Mouse (Mus musculus) embryonic facial prominence, embryonic 13.5 days (tissue): ENCODE measurements around the gene Alkbh6. TPM values are rescaled to one million over a fixed set of nuclear protein-coding genes. Genes with fewer than 3 reads are reported as not detected.

Experiments
- ATAC-seq: fragments of 200-750 bp; cut with Nextera tagmentation; 2 replicates; pipeline ENCODE4 v1.8.0; 2017; ENCODE audit warnings: low read depth; ENCODE audit not compliant: insufficient number of reproducible peaks, insufficient read depth, low FRiP score, low TSS enrichment
- H3K27ac ChIP-seq: fragments of 300-500 bp; sonication (generic); 2 replicates; pipeline ENCODE4 v1.5.1; 2015; ENCODE audit warnings: moderate library complexity, mild to moderate bottlenecking, inconsistent platforms
- H3K27me3 ChIP-seq: fragments of 300-500 bp; sonication (generic); 2 replicates; pipeline ENCODE4 v1.6.1; 2015; ENCODE audit warnings: mild to moderate bottlenecking, inconsistent platforms
- H3K36me3 ChIP-seq: fragments of 300-500 bp; sonication (generic); 2 replicates; pipeline ENCODE4 v1.6.1; 2015; ENCODE audit warnings: mild to moderate bottlenecking, inconsistent platforms
- H3K4me1 ChIP-seq: fragments of 300-500 bp; sonication (generic); 2 replicates; pipeline ENCODE4 v1.6.1; 2015; ENCODE audit warnings: inconsistent platforms
- H3K4me2 ChIP-seq: fragments of 300-500 bp; sonication (generic); 2 replicates; pipeline ENCODE4 v1.6.1; 2015; ENCODE audit warnings: moderate library complexity, mild to moderate bottlenecking, inconsistent platforms
- H3K4me3 ChIP-seq: fragments of 300-500 bp; sonication (generic); 2 replicates; pipeline ENCODE4 v1.5.1; 2015; ENCODE audit warnings: mild to moderate bottlenecking, inconsistent platforms
- H3K9ac ChIP-seq: fragments of 300-500 bp; sonication (generic); 2 replicates; pipeline ENCODE4 v1.6.1; 2015; ENCODE audit warnings: mild to moderate bottlenecking, inconsistent platforms
- H3K9me3 ChIP-seq: fragments of 300-500 bp; sonication (generic); 2 replicates; pipeline ENCODE4 v1.6.1; 2016; ENCODE audit warnings: inconsistent platforms
- WGBS: fragments of 180-500 bp; shearing (Covaris S2); methylation state at CpG from one replicate; pipeline ENCODE4 v1.1.7; 2015; ENCODE audit warnings: mixed read lengths; 5-methylcytosine and 5-hydroxymethylcytosine counted together
- polyA plus RNA-seq: library from polyadenylated mRNA; unstranded; fragments of >200 nt; fragmentation: Nextera tagmentation; extraction: Ambion mirVana; gene quantifications from 2 replicates; pipeline ENCODE4 v1.2.1, GENCODE M21; 2015

Gene Alkbh6
- polyA plus RNA-seq, 1 experiment from 2014 or later = 104 TPM

DNA sequence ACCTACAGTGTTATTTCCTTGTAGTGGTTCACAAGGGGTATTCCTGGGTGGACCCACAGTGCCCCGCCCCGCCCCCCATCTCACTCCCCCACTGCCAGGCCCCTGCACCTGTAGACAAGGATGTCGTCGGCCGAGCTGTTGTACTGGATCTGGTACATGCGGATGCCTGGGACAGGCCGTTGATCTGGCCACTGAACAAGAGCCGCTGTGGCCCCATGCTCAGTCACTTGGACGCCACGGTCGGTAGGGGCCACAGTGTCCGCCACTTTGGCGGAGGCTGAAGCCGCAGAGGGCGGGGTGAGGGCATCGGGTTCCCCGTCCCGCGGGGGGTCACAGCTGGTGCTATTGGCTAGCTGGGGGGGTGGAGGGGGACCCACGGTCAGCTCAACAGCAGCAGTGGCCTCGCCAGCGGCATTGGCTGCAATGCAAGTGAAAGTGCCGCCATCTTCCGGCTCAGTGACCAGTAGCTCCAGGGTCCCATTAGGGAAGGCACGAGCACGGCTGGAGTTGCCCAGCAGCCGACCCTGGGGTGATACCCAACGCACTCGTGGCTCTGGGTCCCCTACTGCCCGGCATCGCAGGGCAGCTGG lies 50.9 kb downstream of the Alkbh6 start:
- Histone ChIP-seq H3K36me3 (peaks cover 39% of the 10 kb centered on the region), H3K9me3 (no peaks in the 10 kb centered on the region), H3K4me2 (no peak overlapping the region), H3K4me3 (no peak overlapping the region), H3K27me3 (peaks cover 7% of the 10 kb centered on the region), H3K27ac (no peak overlapping the region), H3K9ac (no peak overlapping the region), H3K4me1 (peaks cover 28% of the 10 kb centered on the region)
- WGBS = 85% methylated on average over 31 of the region's 31 CpGs
- no peak for ATAC-seq

DNA sequence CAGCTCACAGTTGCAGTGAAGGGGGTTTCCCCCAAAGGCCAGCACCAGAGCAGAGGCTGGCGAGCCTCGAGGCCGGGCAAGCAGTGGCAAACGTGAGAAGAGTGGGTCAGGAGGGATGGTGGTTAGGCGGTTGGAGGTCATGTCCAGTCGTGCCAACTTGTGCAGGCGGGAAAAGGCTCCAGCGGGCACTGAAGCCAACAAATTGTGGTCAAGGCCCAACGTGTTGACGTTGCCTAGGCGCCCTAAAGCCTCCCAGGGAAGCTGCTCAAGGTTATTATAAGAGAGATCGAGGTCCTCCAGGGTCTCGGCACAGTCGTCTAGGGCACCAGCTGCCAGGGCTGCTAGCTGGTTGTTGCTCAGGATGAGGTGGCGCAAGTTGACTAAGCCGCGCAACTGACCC lies 51.5 kb downstream of the Alkbh6 start:
- peaks cover 28% of the 10 kb centered on the region for H3K4me1 ChIP-seq
- H3K27ac ChIP-seq = no peak overlapping the region
- no peak for ATAC-seq
- no peak overlapping the region for H3K4me3 ChIP-seq
- no peak overlapping the region for H3K4me2 ChIP-seq
- no peaks in the 10 kb centered on the region for H3K9me3 ChIP-seq
- 92% methylated on average over 17 of the region's 17 CpGs for WGBS
- H3K36me3 ChIP-seq = peaks cover 38% of the 10 kb centered on the region
- peaks cover 12% of the 10 kb centered on the region for H3K27me3 ChIP-seq
- no peak overlapping the region for H3K9ac ChIP-seq

DNA sequence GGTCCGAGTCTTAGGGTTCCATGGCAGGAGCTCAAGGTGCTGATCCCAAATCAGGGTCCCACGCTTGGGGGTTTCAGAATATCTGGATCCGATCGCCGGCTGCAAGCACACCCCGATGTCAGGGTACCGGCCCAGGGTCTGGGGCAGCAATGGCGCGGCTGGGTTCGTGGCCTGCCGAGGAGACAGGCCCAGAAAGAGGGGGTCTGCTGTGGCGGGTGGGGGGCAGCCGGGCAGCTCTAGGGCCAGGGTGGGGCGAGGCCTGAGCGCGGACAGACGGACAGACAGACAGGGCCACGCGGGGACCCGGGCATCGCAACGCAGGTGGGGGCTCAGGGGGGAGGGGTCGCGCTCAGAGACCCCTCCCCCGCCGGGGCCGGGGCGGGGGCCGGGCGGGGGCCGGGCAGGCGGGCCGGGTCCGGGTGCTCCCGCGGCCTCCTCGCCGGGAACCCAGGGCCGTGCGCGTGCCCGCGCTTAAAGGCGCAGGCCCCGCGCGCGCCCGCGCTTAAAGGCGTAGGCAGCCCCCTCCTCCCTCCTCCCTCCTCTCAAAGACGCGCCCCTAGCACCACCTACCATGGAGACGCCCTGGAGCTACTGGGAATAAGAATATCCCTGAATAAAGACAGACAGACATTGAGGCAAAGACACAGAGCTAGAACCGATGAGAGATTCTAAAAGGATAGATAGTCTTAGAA lies 54.3 kb downstream of the Alkbh6 start, which contains the start of gene Lrfn3:
Gene Lrfn3 (minus strand): TSS at position 121 of the 692 bp plus-strand sequence.
- H3K4me2 ChIP-seq = peak within 1 kb of the TSS; percentile 84
- H3K4me3 ChIP-seq = peak within 1 kb of the TSS; percentile 70
- peaks cover 18% of the 10 kb centered on the region for H3K27me3 ChIP-seq
- no peak for ATAC-seq
- H3K9me3 ChIP-seq = no peaks in the 10 kb centered on the region
- peaks cover 17% of the 10 kb centered on the region for H3K36me3 ChIP-seq
- H3K4me1 ChIP-seq = peaks cover 28% of the 10 kb centered on the region
- WGBS = 1% methylated on average over 37 of the region's 55 CpGs
- H3K9ac ChIP-seq = peak within 1 kb of the TSS; percentile 87
- peak within 1 kb of the TSS; percentile 16; the same call in 1 of the 2 replicates for H3K27ac ChIP-seq

GRCm38 (mm10) chr7:30363344-30363738 lies 54.8 kb downstream of the Alkbh6 start:
- 67% methylated on average over 6 of the region's 6 CpGs for WGBS
- no peaks in the 10 kb centered on the region for H3K9me3 ChIP-seq
- no peak overlapping the region for H3K27ac ChIP-seq
- H3K9ac ChIP-seq = peak overlapping the region; percentile 87
- peak overlapping the region; percentile 70 for H3K4me3 ChIP-seq
- no peak for ATAC-seq
- H3K4me2 ChIP-seq = peak overlapping the region; percentile 84
- peaks cover 25% of the 10 kb centered on the region for H3K4me1 ChIP-seq
- peaks cover 18% of the 10 kb centered on the region for H3K27me3 ChIP-seq
- peaks cover 17% of the 10 kb centered on the region for H3K36me3 ChIP-seq

Other genes with a start within 250 kb of the Alkbh6 start
- 8.3 and 10.8 TPM in 2 replicates for gene Zfp82, start 235.8 kb upstream of the Alkbh6 start, polyA plus RNA-seq
- gene Gm26920, start 218.3 kb upstream of the Alkbh6 start, polyA plus RNA-seq = 1.2 and 2.2 TPM in 2 replicates
- 14.5 and 18.7 TPM in 2 replicates for gene Zfp566, start 218.2 kb upstream of the Alkbh6 start, polyA plus RNA-seq
- gene Zfp260, start 213.9 kb upstream of the Alkbh6 start, polyA plus RNA-seq = 149 and 151 TPM in 2 replicates
- gene Zfp382, start 186.8 kb upstream of the Alkbh6 start, polyA plus RNA-seq = 11.3 and 19.2 TPM in 2 replicates
- gene Zfp146, start 139.0 kb upstream of the Alkbh6 start, polyA plus RNA-seq = 23.7 and 24.2 TPM in 2 replicates
- gene Cox7a1, start 124.6 kb upstream of the Alkbh6 start, polyA plus RNA-seq = 3.7 and 4.7 TPM in 2 replicates
- 92.0 and 110 TPM in 2 replicates for gene Capns1, start 109.9 kb upstream of the Alkbh6 start, polyA plus RNA-seq
- gene Polr2i, start 76.8 kb upstream of the Alkbh6 start, polyA plus RNA-seq = 180 and 201 TPM in 2 replicates
- 213 and 214 TPM in 2 replicates for gene Tbcb, start 76.4 kb upstream of the Alkbh6 start, polyA plus RNA-seq
- gene Ovol3, start 73.0 kb upstream of the Alkbh6 start, polyA plus RNA-seq = 0.30 TPM in 1 of 2 replicates, not detected in the other
- 0.15 and 0.59 TPM in 2 replicates for gene Thap8, start 28.6 kb upstream of the Alkbh6 start, polyA plus RNA-seq
- 6.4 and 8.3 TPM in 2 replicates for gene Wdr62, start 28.3 kb upstream of the Alkbh6 start, polyA plus RNA-seq
- 60.7 and 61.0 TPM in 2 replicates for gene Clip3, start 17.0 kb upstream of the Alkbh6 start, polyA plus RNA-seq
- gene Syne4, start 6.1 kb downstream of the Alkbh6 start, polyA plus RNA-seq = 54.6 and 59.4 TPM in 2 replicates
- gene E130208F15Rik, start 13.0 kb downstream of the Alkbh6 start, polyA plus RNA-seq = 5.1 TPM in 1 of 2 replicates, not detected in the other
- 19.2 and 22.5 TPM in 2 replicates for gene Sdhaf1, start 15.2 kb downstream of the Alkbh6 start, polyA plus RNA-seq
- 5.8 and 7.5 TPM in 2 replicates for gene Lrfn3, start 54.1 kb downstream of the Alkbh6 start, polyA plus RNA-seq
- gene Tyrobp, start 105.0 kb downstream of the Alkbh6 start, polyA plus RNA-seq = 38.9 and 40.9 TPM in 2 replicates
- 0.72 and 0.91 TPM in 2 replicates for gene Hcst, start 111.1 kb downstream of the Alkbh6 start, polyA plus RNA-seq
- gene Nfkbid, start 113.0 kb downstream of the Alkbh6 start, polyA plus RNA-seq = 1.8 and 2.5 TPM in 2 replicates
- 53.4 and 54.1 TPM in 2 replicates for gene Aplp1, start 136.8 kb downstream of the Alkbh6 start, polyA plus RNA-seq
- 0.17 and 0.52 TPM in 2 replicates for gene Kirrel2, start 149.0 kb downstream of the Alkbh6 start, polyA plus RNA-seq
- gene Nphs1, start 149.6 kb downstream of the Alkbh6 start, polyA plus RNA-seq = 0.13 and 0.36 TPM in 2 replicates
- gene Prodh2, start 184.9 kb downstream of the Alkbh6 start, polyA plus RNA-seq = 0.73 TPM in 1 of 2 replicates, not detected in the other
- gene Arhgap33, start 226.3 kb downstream of the Alkbh6 start, polyA plus RNA-seq = 16.4 and 17.5 TPM in 2 replicates
- 16.5 and 21.0 TPM in 2 replicates for gene Hspb6, start 243.5 kb downstream of the Alkbh6 start, polyA plus RNA-seq
- 15.8 and 17.4 TPM in 2 replicates for gene Proser3, start 243.6 kb downstream of the Alkbh6 start, polyA plus RNA-seq